Mouse (Mus musculus): Measurements from ENCODE around the gene Gzmm. TPM values are rescaled to one million over a fixed set of nuclear protein-coding genes. Genes with fewer than 3 reads are reported as not detected.

The Gzmm gene
- polyA plus RNA-seq, 1 experiment, result 0.51 TPM

- H3K27me3 ChIP-seq (ENCODE audit: control insufficient read depth, insufficient read depth, insufficient read length), result no peaks in the 10 kb centered on the region
- no peak overlapping the region for H3ac ChIP-seq (ENCODE audit: control insufficient read depth, insufficient read length, low read depth)
- peaks cover 14% of the 10 kb centered on the region for H3K79me3 ChIP-seq (ENCODE audit: low read depth)
- TF ChIP-seq MYOG (IDR thresholded peaks at IDR 0.05; ENCODE audit: control insufficient read depth, extremely low read depth, insufficient read length) (no peak), CEBPB (IDR thresholded peaks at IDR 0.05; ENCODE audit: low read depth) (no peak), CTCF (IDR thresholded peaks at IDR 0.05; ENCODE audit: control insufficient read depth, insufficient read depth, insufficient read length) (no peak), USF1 (IDR thresholded peaks at IDR 0.05; ENCODE audit: low read depth) (no peak)
- H3K4me3 ChIP-seq (ENCODE audit: insufficient read depth, poor library complexity, severe bottlenecking), result no peak overlapping the region
- H3K36me3 ChIP-seq (ENCODE audit: control insufficient read depth, insufficient read depth), result peaks cover 7% of the 10 kb centered on the region
- peaks cover 23% of the 10 kb centered on the region for H3K79me2 ChIP-seq (ENCODE audit: control insufficient read depth, insufficient read depth)
These were observed 15.8 kb upstream of the Gzmm start for GRCm38 (mm10) chr10:79673054-79673453.

GRCm38 (mm10) chr10:79675346-79676035, 13.3 kb upstream of the Gzmm start:
- TF ChIP-seq USF1 (IDR thresholded peaks at IDR 0.05; ENCODE audit: low read depth), result no peak
- no peak for TF ChIP-seq FOSL1 (IDR thresholded peaks at IDR 0.05; ENCODE audit: insufficient read depth, low read length, poor library complexity, severe bottlenecking)
- no peak for TF ChIP-seq MYOG (IDR thresholded peaks at IDR 0.05; ENCODE audit: control insufficient read depth, extremely low read depth, insufficient read length)
- no peak for TF ChIP-seq CTCF (IDR thresholded peaks at IDR 0.05; ENCODE audit: control insufficient read depth, insufficient read depth, insufficient read length)
- TF ChIP-seq CEBPB (IDR thresholded peaks at IDR 0.05; ENCODE audit: low read depth), result no peak
- TF ChIP-seq MYOD1 (IDR thresholded peaks at IDR 0.05; ENCODE audit: control insufficient read depth, insufficient read length, low read depth), result no peak
- TF ChIP-seq MAX (IDR thresholded peaks at IDR 0.05), result no peak
- peaks cover 7% of the 10 kb centered on the region for H3K36me3 ChIP-seq (ENCODE audit: control insufficient read depth, insufficient read depth)
- no peak overlapping the region for H3ac ChIP-seq (ENCODE audit: control insufficient read depth, insufficient read length, low read depth)
- H3K4me3 ChIP-seq (ENCODE audit: insufficient read depth, poor library complexity, severe bottlenecking), result no peak overlapping the region
- no peaks in the 10 kb centered on the region for H3K27me3 ChIP-seq (ENCODE audit: control insufficient read depth, insufficient read depth, insufficient read length)
- peaks cover 5% of the 10 kb centered on the region for H3K79me3 ChIP-seq (ENCODE audit: low read depth)
- H3K79me2 ChIP-seq (ENCODE audit: control insufficient read depth, insufficient read depth), result peaks cover 11% of the 10 kb centered on the region

GRCm38 (mm10) chr10:79680606-79681495, 8.0 kb upstream of the Gzmm start:
- Histone ChIP-seq H3ac (ENCODE audit: control insufficient read depth, insufficient read length, low read depth) (peak overlapping the region; percentile 63), H3K79me3 (ENCODE audit: low read depth) (peaks cover 35% of the 10 kb centered on the region), H3K36me3 (ENCODE audit: control insufficient read depth, insufficient read depth) (peaks cover 27% of the 10 kb centered on the region), H3K27me3 (ENCODE audit: control insufficient read depth, insufficient read depth, insufficient read length) (no peaks in the 10 kb centered on the region), H3K4me3 (ENCODE audit: insufficient read depth, poor library complexity, severe bottlenecking) (peak overlapping the region; percentile 42), H3K79me2 (ENCODE audit: control insufficient read depth, insufficient read depth) (peaks cover 39% of the 10 kb centered on the region)
- TF ChIP-seq FOSL1 (IDR thresholded peaks at IDR 0.05; ENCODE audit: insufficient read depth, low read length, poor library complexity, severe bottlenecking) (no peak), CEBPB (IDR thresholded peaks at IDR 0.05; ENCODE audit: low read depth) (no peak)

- no peaks in the 10 kb centered on the region for H3K27me3 ChIP-seq (ENCODE audit: control insufficient read depth, insufficient read depth, insufficient read length)
- TF ChIP-seq MAX (IDR thresholded peaks at IDR 0.05) (peak; percentile 60), CEBPB (IDR thresholded peaks at IDR 0.05; ENCODE audit: low read depth) (no peak)
- peak within 1 kb of the TSS; percentile 78 for H3ac ChIP-seq (ENCODE audit: control insufficient read depth, insufficient read length, low read depth)
- peak within 1 kb of the TSS; percentile 99 for H3K4me3 ChIP-seq (ENCODE audit: insufficient read depth, poor library complexity, severe bottlenecking)
- peaks cover 47% of the 10 kb centered on the region for H3K79me2 ChIP-seq (ENCODE audit: control insufficient read depth, insufficient read depth)
- H3K79me3 ChIP-seq (ENCODE audit: low read depth), result peaks cover 42% of the 10 kb centered on the region
- peaks cover 36% of the 10 kb centered on the region for H3K36me3 ChIP-seq (ENCODE audit: control insufficient read depth, insufficient read depth)
These were observed 7.1 kb upstream of the Gzmm start, which contains the start of gene Cdc34 for GRCm38 (mm10) chr10:79681591-79682245. Cdc34 (plus strand) TSS chr10:79682195.

- TF ChIP-seq MAX (IDR thresholded peaks at IDR 0.05) (no peak), CEBPB (IDR thresholded peaks at IDR 0.05; ENCODE audit: low read depth) (no peak), MYOG (IDR thresholded peaks at IDR 0.05; ENCODE audit: control insufficient read depth, extremely low read depth, insufficient read length) (no peak), CTCF (IDR thresholded peaks at IDR 0.05; ENCODE audit: control insufficient read depth, insufficient read depth, insufficient read length) (no peak), FOSL1 (IDR thresholded peaks at IDR 0.05; ENCODE audit: insufficient read depth, low read length, poor library complexity, severe bottlenecking) (no peak)
- peak overlapping the region; percentile 99 for H3K4me3 ChIP-seq (ENCODE audit: insufficient read depth, poor library complexity, severe bottlenecking)
- peaks cover 44% of the 10 kb centered on the region for H3K36me3 ChIP-seq (ENCODE audit: control insufficient read depth, insufficient read depth)
- no peaks in the 10 kb centered on the region for H3K27me3 ChIP-seq (ENCODE audit: control insufficient read depth, insufficient read depth, insufficient read length)
- peaks cover 43% of the 10 kb centered on the region for H3K79me3 ChIP-seq (ENCODE audit: low read depth)
- peaks cover 55% of the 10 kb centered on the region for H3K79me2 ChIP-seq (ENCODE audit: control insufficient read depth, insufficient read depth)
- peak overlapping the region; percentile 78 for H3ac ChIP-seq (ENCODE audit: control insufficient read depth, insufficient read length, low read depth)
These were observed 6.3 kb upstream of the Gzmm start for GRCm38 (mm10) chr10:79682551-79682915.

Data from C2C12 (cell line).